Comparison of ENCODE assay signal across 25 mouse cellular contexts in genomic region chr5:91989261-91989660, GRCm38 (mm10). TPM values are rescaled to one million over a fixed set of nuclear protein-coding genes. Genes with fewer than 3 reads are reported as not detected.
"Had no signal": no experiment of that assay in that cellular context is flagged by ENCODE, and none has a peak within 500 bp of the region (broad histone marks: within the 10 kb centered on the region; RNA-seq: fewer than 3 reads in every experiment).

No protein-coding gene starts in this region.

- ATAC-seq: intestine, embryonic 16.5 days had no signal

- DNase-seq: kidney, adult 18-20 months; kidney, adult 9 months; kidney, postnatal 14 days; kidney, postnatal 4 days; liver, embryonic 13.5 days; lung, adult 2 months; lung, postnatal 14 days; lung, postnatal 4 days; right cerebral cortex, adult 18-20 months; right cerebral cortex, postnatal 14 days; right cerebral cortex, postnatal 4 days; thymus, postnatal 25 days had no signal

- H3K27me3 ChIP-seq: liver, embryonic 13.5 days; midbrain, embryonic 12.5 days; neural tube, embryonic 12.5 days; neural tube, embryonic 15.5 days had no signal

- H3K9ac ChIP-seq: liver, embryonic 13.5 days; midbrain, embryonic 12.5 days; neural tube, embryonic 12.5 days; neural tube, embryonic 15.5 days had no signal

- H3K4me2 ChIP-seq: liver, embryonic 13.5 days; midbrain, embryonic 12.5 days; neural tube, embryonic 12.5 days; neural tube, embryonic 15.5 days had no signal

- H3K4me1 ChIP-seq: liver, embryonic 13.5 days; midbrain, embryonic 12.5 days; neural tube, embryonic 12.5 days; neural tube, embryonic 15.5 days had no signal

- H3K27ac ChIP-seq: liver, embryonic 13.5 days; midbrain, embryonic 12.5 days; neural tube, embryonic 12.5 days; neural tube, embryonic 15.5 days; stomach, postnatal 0 days had no signal

- H3K36me3 ChIP-seq: liver, embryonic 13.5 days; midbrain, embryonic 12.5 days; neural tube, embryonic 12.5 days; neural tube, embryonic 15.5 days had no signal

- H3K4me3 ChIP-seq: liver, embryonic 13.5 days; midbrain, embryonic 12.5 days; neural tube, embryonic 12.5 days; neural tube, embryonic 15.5 days had no signal

- H3K9me3 ChIP-seq: liver, embryonic 13.5 days; midbrain, embryonic 12.5 days; neural tube, embryonic 12.5 days; neural tube, embryonic 15.5 days had no signal

RNA-seq across cellular contexts. Expression of gene Odaph, which starts 2.0 kb away (rescaled TPM):
- polyA plus RNA-seq: intestine, embryonic 16.5 days; kidney, embryonic 16.5 days; limb, embryonic 11.5 days; limb, embryonic 14.5 days; liver, adult 2 months; liver, embryonic 13.5 days; liver, embryonic 16.5 days; lung, adult 2 months; lung, embryonic 16.5 days; midbrain, embryonic 12.5 days; neural tube, embryonic 12.5 days; stomach, embryonic 14.5 days; thymus, postnatal 0 days had no signal
